Mouse (Mus musculus) neural tube, embryonic 15.5 days (tissue): ENCODE measurements around the gene Hand2. TPM values are rescaled to one million over a fixed set of nuclear protein-coding genes. Genes with fewer than 3 reads are reported as not detected.

Experiments used
- ATAC-seq: fragments of 200-750 bp; cut with Nextera tagmentation; 2 replicates; pipeline ENCODE4 v1.8.0; 2017; ENCODE audit warnings: mild to moderate bottlenecking, moderate TSS enrichment, moderate library complexity; ENCODE audit not compliant: low FRiP score
- H3K27ac ChIP-seq: fragments of 300-500 bp; sonication (generic); replicated peaks from 2 replicates; pipeline ENCODE4 v1.5.1; 2015; ENCODE audit warnings: mild to moderate bottlenecking, inconsistent platforms
- H3K27me3 ChIP-seq: fragments of 300-500 bp; sonication (generic); replicated peaks from 2 replicates; pipeline ENCODE4 v1.6.1; 2015; ENCODE audit warnings: inconsistent platforms
- H3K36me3 ChIP-seq: fragments of 300-500 bp; sonication (generic); 2 replicates; pipeline ENCODE4 v1.6.1; 2015; ENCODE audit warnings: inconsistent platforms
- H3K4me1 ChIP-seq: fragments of 300-500 bp; sonication (generic); 2 replicates; pipeline ENCODE4 v1.6.1; 2015; ENCODE audit warnings: inconsistent platforms
- H3K4me2 ChIP-seq: fragments of 300-500 bp; sonication (generic); 2 replicates; pipeline ENCODE4 v1.6.1; 2015; ENCODE audit warnings: inconsistent platforms, mild to moderate bottlenecking, moderate library complexity
- H3K4me3 ChIP-seq: fragments of 300-500 bp; sonication (generic); replicated peaks from 2 replicates; pipeline ENCODE4 v1.5.1; 2015; ENCODE audit warnings: mild to moderate bottlenecking, inconsistent platforms
- H3K9ac ChIP-seq: fragments of 300-500 bp; sonication (generic); replicated peaks from 2 replicates; pipeline ENCODE4 v1.6.1; 2015; ENCODE audit warnings: mild to moderate bottlenecking, inconsistent platforms
- H3K9me3 ChIP-seq: fragments of 300-500 bp; sonication (generic); replicated peaks from 2 replicates; pipeline ENCODE4 v1.6.1; 2016; ENCODE audit warnings: inconsistent platforms
- WGBS: fragments of 180-500 bp; shearing (Covaris S2); methylation state at CpG from one replicate; pipeline ENCODE4 v1.1.7; 2015; ENCODE audit warnings: mixed read lengths; 5-methylcytosine and 5-hydroxymethylcytosine counted together
- polyA plus RNA-seq: library from polyadenylated mRNA; unstranded; fragments of >200 nt; fragmentation: Nextera tagmentation; extraction: Ambion mirVana; gene quantifications from 2 replicates; pipeline ENCODE4 v1.2.1, GENCODE M21; 2015

The Hand2 gene
- polyA plus RNA-seq, 1 experiment from 2014 or later: not detected

- Histone ChIP-seq H3K4me1 (peaks cover 22% of the 10 kb centered on the region), H3K27ac (no peak overlapping the region), H3K9ac (no peak overlapping the region), H3K9me3 (no peaks in the 10 kb centered on the region), H3K4me3 (no peak overlapping the region), H3K27me3 (peaks cover 89% of the 10 kb centered on the region), H3K4me2 (no peak overlapping the region), H3K36me3 (no peaks in the 10 kb centered on the region)
- ATAC-seq: no peak
Measured at GRCm38 (mm10) chr8:57317107-57317506, 3.7 kb upstream of the Hand2 start.

GRCm38 (mm10) chr8:57317890-57318480 lies 2.8 kb upstream of the Hand2 start:
- peaks cover 16% of the 10 kb centered on the region for H3K4me1 ChIP-seq
- peaks cover 89% of the 10 kb centered on the region for H3K27me3 ChIP-seq
- H3K27ac ChIP-seq: no peak overlapping the region
- WGBS: 5% methylated on average over 5 of the region's 5 CpGs
- H3K36me3 ChIP-seq: no peaks in the 10 kb centered on the region
- no peak overlapping the region for H3K9ac ChIP-seq
- no peak overlapping the region for H3K4me2 ChIP-seq
- no peak overlapping the region for H3K4me3 ChIP-seq
- ATAC-seq: no peak
- no peaks in the 10 kb centered on the region for H3K9me3 ChIP-seq

DNA sequence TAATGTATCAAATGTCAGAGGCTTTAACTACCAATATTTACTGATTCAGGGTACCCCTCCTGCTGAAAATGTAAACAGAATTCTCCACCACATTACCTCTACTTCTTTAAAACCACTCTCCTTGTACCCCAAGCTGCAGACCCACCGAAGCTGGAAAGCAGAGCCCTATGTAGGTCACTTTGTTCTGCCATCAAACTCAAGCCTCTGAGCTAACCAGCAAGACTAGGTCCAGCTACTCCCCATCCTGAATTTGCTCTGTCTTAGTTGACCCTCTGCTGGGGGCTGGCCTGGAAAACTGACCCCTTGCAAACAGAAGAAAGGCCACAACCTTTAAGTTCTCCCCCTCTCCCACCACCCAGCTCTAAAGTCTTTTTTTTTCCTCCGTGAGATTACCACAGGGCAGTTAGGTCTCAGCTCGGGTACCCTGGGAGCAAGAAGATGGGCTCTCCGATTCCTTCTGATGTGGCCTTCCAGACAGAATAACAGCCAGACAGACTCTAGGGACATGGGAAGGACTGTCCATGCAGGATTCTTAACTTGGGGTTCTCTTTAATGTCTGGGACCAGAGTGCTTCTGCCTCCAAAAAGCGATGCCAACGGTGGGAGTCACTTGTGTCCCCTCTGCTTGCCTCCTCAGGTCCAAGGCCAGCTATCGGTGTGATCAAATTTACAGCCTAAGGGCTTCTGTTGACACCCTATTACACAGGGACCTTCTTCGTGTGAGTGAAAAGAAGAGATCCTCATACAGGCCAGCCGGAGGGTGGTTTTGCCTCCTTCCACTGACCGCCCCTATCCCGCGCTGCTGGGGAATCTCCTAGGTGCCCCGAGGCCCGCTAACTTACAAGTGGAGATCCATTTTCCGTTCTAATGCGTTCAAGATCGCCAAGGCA lies 1.4 kb upstream of the Hand2 start:
- Histone ChIP-seq H3K27me3 (peaks cover 90% of the 10 kb centered on the region), H3K27ac (no peak overlapping the region), H3K36me3 (no peaks in the 10 kb centered on the region), H3K4me3 (no peak overlapping the region), H3K9me3 (no peaks in the 10 kb centered on the region), H3K9ac (no peak overlapping the region), H3K4me1 (peaks cover 16% of the 10 kb centered on the region), H3K4me2 (no peak overlapping the region)
- 2% methylated on average over 17 of the region's 17 CpGs for WGBS
- no peak for ATAC-seq

GRCm38 (mm10) chr8:57319981-57320585 lies 700 bp upstream of the Hand2 start:
- H3K4me2 ChIP-seq: no peak overlapping the region
- H3K4me1 ChIP-seq: peaks cover 16% of the 10 kb centered on the region
- no peak overlapping the region for H3K27ac ChIP-seq
- WGBS: under 1% methylated on average over 22 of the region's 22 CpGs
- no peak overlapping the region for H3K4me3 ChIP-seq
- peaks cover 90% of the 10 kb centered on the region for H3K27me3 ChIP-seq
- H3K9ac ChIP-seq: no peak overlapping the region
- H3K9me3 ChIP-seq: no peaks in the 10 kb centered on the region
- no peaks in the 10 kb centered on the region for H3K36me3 ChIP-seq
- ATAC-seq: no peak

- H3K4me3 ChIP-seq: peak overlapping the region; percentile 30
- H3K4me2 ChIP-seq: peak overlapping the region; percentile 55
- under 1% methylated on average over 54 of the region's 64 CpGs for WGBS
- peaks cover 16% of the 10 kb centered on the region for H3K4me1 ChIP-seq
- H3K9ac ChIP-seq: no peak overlapping the region
- H3K27ac ChIP-seq: no peak overlapping the region
- H3K9me3 ChIP-seq: no peaks in the 10 kb centered on the region
- H3K27me3 ChIP-seq: peaks cover 93% of the 10 kb centered on the region
- no peaks in the 10 kb centered on the region for H3K36me3 ChIP-seq
- peak; percentile 24; the same call in 1 of the 2 replicates for ATAC-seq
Measured at GRCm38 (mm10) chr8:57321898-57322895, 1.4 kb downstream of the Hand2 start.

- Histone ChIP-seq H3K4me2 (no peak overlapping the region), H3K4me3 (no peak overlapping the region), H3K4me1 (peaks cover 16% of the 10 kb centered on the region), H3K36me3 (no peaks in the 10 kb centered on the region), H3K9me3 (no peaks in the 10 kb centered on the region), H3K27me3 (peaks cover 92% of the 10 kb centered on the region), H3K27ac (no peak overlapping the region), H3K9ac (no peak overlapping the region)
- WGBS: under 1% methylated on average over 31 of the region's 31 CpGs
- ATAC-seq: no peak
Measured at GRCm38 (mm10) chr8:57322961-57323941, 2.5 kb downstream of the Hand2 start.

DNA sequence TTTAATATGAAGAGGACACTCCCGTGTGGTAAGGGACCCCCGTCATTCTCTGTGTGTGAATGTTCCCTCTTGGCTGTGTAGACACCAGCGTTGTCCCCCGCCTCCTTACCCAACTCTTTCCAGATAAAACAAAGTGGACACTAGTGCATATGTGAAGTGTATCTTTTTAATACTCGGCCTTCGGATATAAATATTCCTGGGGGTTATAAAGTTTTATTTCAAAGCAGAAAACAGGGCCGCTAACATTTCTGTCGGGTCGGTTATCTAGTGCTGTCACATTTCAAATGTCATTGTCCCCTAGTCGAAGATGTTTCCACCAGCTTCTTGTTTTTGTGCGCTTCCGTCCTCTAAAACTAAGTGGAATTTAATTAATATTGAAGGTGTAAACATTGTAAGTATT lies 3.3 kb downstream of the Hand2 start:
- no peak overlapping the region for H3K9ac ChIP-seq
- H3K9me3 ChIP-seq: no peaks in the 10 kb centered on the region
- H3K27me3 ChIP-seq: peaks cover 93% of the 10 kb centered on the region
- no peak for ATAC-seq
- H3K4me3 ChIP-seq: no peak overlapping the region
- H3K4me2 ChIP-seq: no peak overlapping the region
- WGBS: 2% methylated on average over 12 of the region's 12 CpGs
- no peak overlapping the region for H3K27ac ChIP-seq
- H3K4me1 ChIP-seq: peaks cover 21% of the 10 kb centered on the region
- no peaks in the 10 kb centered on the region for H3K36me3 ChIP-seq

GRCm38 (mm10) chr8:57324671-57325070 lies 3.9 kb downstream of the Hand2 start:
- Histone ChIP-seq H3K4me1 (peaks cover 21% of the 10 kb centered on the region), H3K27me3 (peaks cover 93% of the 10 kb centered on the region), H3K9ac (no peak overlapping the region), H3K9me3 (no peaks in the 10 kb centered on the region), H3K27ac (no peak overlapping the region), H3K4me3 (no peak overlapping the region), H3K4me2 (no peak overlapping the region), H3K36me3 (no peaks in the 10 kb centered on the region)
- no peak for ATAC-seq
- WGBS: 2% methylated on average over 5 of the region's 5 CpGs

- 3% methylated on average over 21 of the region's 21 CpGs for WGBS
- Histone ChIP-seq H3K36me3 (no peaks in the 10 kb centered on the region), H3K9me3 (no peaks in the 10 kb centered on the region), H3K9ac (no peak overlapping the region), H3K4me3 (no peak overlapping the region), H3K4me1 (peaks cover 21% of the 10 kb centered on the region), H3K27ac (no peak overlapping the region), H3K4me2 (no peak overlapping the region), H3K27me3 (peaks cover 93% of the 10 kb centered on the region)
- no peak for ATAC-seq
Measured at GRCm38 (mm10) chr8:57325111-57325891, 4.5 kb downstream of the Hand2 start.
